11 mouse cellular contexts compared by ENCODE assay signal in the genomic region with DNA sequence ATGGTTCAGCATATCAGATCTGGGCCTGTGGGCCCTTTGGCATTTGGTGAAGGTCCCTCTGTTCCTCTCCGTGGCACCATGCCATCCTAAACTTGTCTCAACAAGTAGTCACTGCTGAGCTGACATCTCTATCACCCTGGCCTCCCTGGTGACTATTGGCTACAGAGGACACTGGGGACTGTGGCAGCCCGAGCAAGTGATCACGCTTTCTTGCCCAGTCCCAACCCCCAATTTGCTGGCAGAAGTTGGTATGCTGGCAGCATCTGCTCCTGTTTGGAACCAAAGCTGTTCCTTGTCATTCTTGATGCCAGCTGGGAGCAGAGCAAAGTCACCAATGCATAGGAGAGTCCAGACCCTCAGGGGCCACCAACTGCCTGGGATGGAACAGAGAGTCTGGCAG. TPM values are rescaled to one million over a fixed set of nuclear protein-coding genes. Genes with fewer than 3 reads are reported as not detected.
A peak's percentile ranks its signal among the peaks of the same experiment; 100 is the strongest.
DNase-seq lines count a peak whose midpoint lies in the region; ATAC-seq and TF ChIP-seq lines count a peak whose summit lies in the region.
"Had no signal": no experiment of that assay in that cellular context is flagged by ENCODE, and none has a peak within 500 bp of the region (broad histone marks: within the 10 kb centered on the region; RNA-seq: fewer than 3 reads in every experiment).

No protein-coding gene starts in this region.

- no peaks in the 10 kb centered on the region for H3K36me3 ChIP-seq in forebrain, embryonic 14.5 days (ENCODE audit: control insufficient read depth, insufficient read depth, low read length)
- no peaks in the 10 kb centered on the region for H3K36me3 ChIP-seq in forebrain, embryonic 10.5 days (replicated peaks)
- H3K36me3 ChIP-seq in liver, adult 2 months (ENCODE audit: control insufficient read depth, insufficient read depth, low read length): no peaks in the 10 kb centered on the region
- no peaks in the 10 kb centered on the region for H3K36me3 ChIP-seq in liver, embryonic 12.5 days

- DNase-seq in forebrain, embryonic 14.5 days (ENCODE audit: low spot score): peak; percentile 37
- no peak for DNase-seq in forebrain, embryonic 10.5 days (ENCODE audit: extremely low spot score, low spot score)
- peak; percentile 9 for DNase-seq in liver, adult 2 months (ENCODE audit: extremely low read depth, low read depth, low spot score)
- DNase-seq in cerebellum, postnatal 14 days: peak; percentile 48 to 66
- peak; percentile 28 to 53 for DNase-seq in layer of hippocampus, postnatal 14 days (ENCODE audit: low spot score in 2 of 2)
- no peak for DNase-seq in ovary, adult 18-20 months (ENCODE audit: low spot score)
- DNase-seq in thymus, adult 18-20 months: no peak

- no peaks in the 10 kb centered on the region for H3K9me3 ChIP-seq in forebrain, embryonic 14.5 days (replicated peaks; ENCODE audit: control insufficient read depth, low read length)
- no peaks in the 10 kb centered on the region for H3K9me3 ChIP-seq in forebrain, embryonic 10.5 days
- H3K9me3 ChIP-seq in liver, embryonic 12.5 days (replicated peaks): no peaks in the 10 kb centered on the region

- no peaks in the 10 kb centered on the region for H3K79me2 ChIP-seq in liver, adult 2 months (ENCODE audit: control insufficient read depth, insufficient read depth, low read length)

- TF ChIP-seq POLR2A in liver, adult 2 months (IDR thresholded peaks at IDR 0.05; ENCODE audit: extremely low read depth, insufficient read depth, low read length): no peak

- TF ChIP-seq CTCF in liver, adult 2 months (IDR thresholded peaks at IDR 0.05; ENCODE audit: low read depth, low read length): no peak

- peak; percentile 46; the same call in 1 of the 2 replicates for ATAC-seq in forebrain, embryonic 14.5 days
- ATAC-seq in liver, embryonic 12.5 days: no peak

- no peaks in the 10 kb centered on the region for H3K27me3 ChIP-seq in forebrain, embryonic 14.5 days (replicated peaks; ENCODE audit: control insufficient read depth, insufficient read depth, low read length)
- peaks cover 89% of the 10 kb centered on the region for H3K27me3 ChIP-seq in forebrain, embryonic 10.5 days (ENCODE audit: poor library complexity, severe bottlenecking)
- H3K27me3 ChIP-seq in liver, adult 2 months (ENCODE audit: control insufficient read depth, insufficient read depth, low read length): no peaks in the 10 kb centered on the region
- H3K27me3 ChIP-seq in liver, embryonic 12.5 days (replicated peaks): 0 out of 2 replicates have a peak, but pooled peaks cover 6% of the 10 kb centered on the region

- H3K4me3 ChIP-seq in forebrain, embryonic 14.5 days (ENCODE audit: low read depth, low read length): no peak overlapping the region
- H3K4me3 ChIP-seq in forebrain, embryonic 10.5 days: no peak overlapping the region
- no peak overlapping the region for H3K4me3 ChIP-seq in liver, adult 2 months (ENCODE audit: insufficient read depth, low read depth, low read length)
- no peak overlapping the region for H3K4me3 ChIP-seq in liver, embryonic 12.5 days

- 80% methylated on average over 3 of the region's 3 CpGs for WGBS in forebrain, embryonic 14.5 days
- WGBS in forebrain, embryonic 10.5 days: 84% methylated on average over 3 of the region's 3 CpGs
- 59% methylated on average over 3 of the region's 3 CpGs for WGBS in liver, adult 2 months
- 79% methylated on average over 3 of the region's 3 CpGs for WGBS in liver, embryonic 12.5 days (ENCODE audit: insufficient replicate concordance)

- no peak overlapping the region for H3K27ac ChIP-seq in forebrain, embryonic 14.5 days (ENCODE audit: low read depth, low read length)
- no peak overlapping the region for H3K27ac ChIP-seq in forebrain, embryonic 10.5 days
- no peak overlapping the region for H3K27ac ChIP-seq in liver, adult 2 months (replicated peaks; ENCODE audit: insufficient read depth, low read depth, low read length)
- H3K27ac ChIP-seq in liver, embryonic 12.5 days: no peak overlapping the region

- H3K9ac ChIP-seq in forebrain, embryonic 14.5 days (ENCODE audit: low read length): no peak overlapping the region
- H3K9ac ChIP-seq in liver, adult 2 months (ENCODE audit: low read depth, low read length): no peak overlapping the region
- no peak overlapping the region for H3K9ac ChIP-seq in liver, embryonic 12.5 days

- no peak overlapping the region for H3K4me2 ChIP-seq in forebrain, embryonic 14.5 days (ENCODE audit: low read length)
- no peak overlapping the region for H3K4me2 ChIP-seq in liver, embryonic 12.5 days

- no peaks in the 10 kb centered on the region for H3K4me1 ChIP-seq in forebrain, embryonic 14.5 days (ENCODE audit: control insufficient read depth, insufficient read depth, low read length)
- no peaks in the 10 kb centered on the region for H3K4me1 ChIP-seq in forebrain, embryonic 10.5 days
- H3K4me1 ChIP-seq in liver, adult 2 months (ENCODE audit: control insufficient read depth, insufficient read depth, low read length): no peaks in the 10 kb centered on the region
- H3K4me1 ChIP-seq in liver, embryonic 12.5 days: no peaks in the 10 kb centered on the region

RNA-seq across cellular contexts. Expression of a gene that starts 30.0 kb away (rescaled TPM):
- not detected in 2 replicates for polyA plus RNA-seq in forebrain, embryonic 14.5 days (2014; fragmentation: Nextera tagmentation; extraction: Ambion mirVana)
- polyA plus RNA-seq in forebrain, embryonic 10.5 days (2016; fragmentation: Nextera tagmentation; extraction: Ambion mirVana): not detected in 2 replicates
- total RNA-seq in liver, adult 2 months (2014; rRNA removed): not detected in 2 replicates
- polyA plus RNA-seq in liver, adult 2 months (2012; rRNA removed): not detected in 2 replicates
- not detected in 2 replicates for polyA plus RNA-seq in liver, embryonic 12.5 days (2016; fragmentation: Nextera tagmentation; extraction: Ambion mirVana)
- total RNA-seq in layer of hippocampus, postnatal 14 days (2021): not detected
- total RNA-seq: layer of hippocampus, postnatal 25 days had no signal
- polyA plus RNA-seq: inflammation-experienced regulatory T-cells, adult 6 months; liver, embryonic 16.5 days had no signal

RNA-seq across cellular contexts. Expression of a gene that starts 33.2 kb away (rescaled TPM):
- not detected in 2 replicates for polyA plus RNA-seq in forebrain, embryonic 14.5 days (2014; fragmentation: Nextera tagmentation; extraction: Ambion mirVana)
- polyA plus RNA-seq in forebrain, embryonic 10.5 days (2016; fragmentation: Nextera tagmentation; extraction: Ambion mirVana): not detected in 2 replicates
- not detected in 2 replicates for total RNA-seq in liver, adult 2 months (2014; rRNA removed)
- not detected in 2 replicates for polyA plus RNA-seq in liver, adult 2 months (2012; rRNA removed)
- polyA plus RNA-seq in liver, embryonic 12.5 days (2016; fragmentation: Nextera tagmentation; extraction: Ambion mirVana): not detected in 2 replicates
- total RNA-seq in layer of hippocampus, postnatal 14 days (2021): not detected
- total RNA-seq: layer of hippocampus, postnatal 25 days had no signal
- polyA plus RNA-seq: inflammation-experienced regulatory T-cells, adult 6 months; liver, embryonic 16.5 days had no signal

RNA-seq across cellular contexts. Expression of a gene that starts 36.4 kb away (rescaled TPM):
- not detected in 2 replicates for polyA plus RNA-seq in forebrain, embryonic 14.5 days (2014; fragmentation: Nextera tagmentation; extraction: Ambion mirVana)
- polyA plus RNA-seq in forebrain, embryonic 10.5 days (2016; fragmentation: Nextera tagmentation; extraction: Ambion mirVana): not detected in 2 replicates
- not detected in 2 replicates for total RNA-seq in liver, adult 2 months (2014; rRNA removed)
- polyA plus RNA-seq in liver, adult 2 months (2012; rRNA removed): not detected in 2 replicates
- not detected in 2 replicates for polyA plus RNA-seq in liver, embryonic 12.5 days (2016; fragmentation: Nextera tagmentation; extraction: Ambion mirVana)
- not detected for total RNA-seq in layer of hippocampus, postnatal 14 days (2021)
- total RNA-seq: layer of hippocampus, postnatal 25 days had no signal
- polyA plus RNA-seq: inflammation-experienced regulatory T-cells, adult 6 months; liver, embryonic 16.5 days had no signal

RNA-seq across cellular contexts. Expression of a gene that starts 39.5 kb away (rescaled TPM):
- polyA plus RNA-seq in forebrain, embryonic 14.5 days (2014; fragmentation: Nextera tagmentation; extraction: Ambion mirVana): not detected in 2 replicates
- polyA plus RNA-seq in forebrain, embryonic 10.5 days (2016; fragmentation: Nextera tagmentation; extraction: Ambion mirVana): not detected in 2 replicates
- total RNA-seq in liver, adult 2 months (2014; rRNA removed): not detected in 2 replicates
- not detected in 2 replicates for polyA plus RNA-seq in liver, adult 2 months (2012; rRNA removed)
- polyA plus RNA-seq in liver, embryonic 12.5 days (2016; fragmentation: Nextera tagmentation; extraction: Ambion mirVana): not detected in 2 replicates
- not detected for total RNA-seq in layer of hippocampus, postnatal 14 days (2021)
- total RNA-seq: layer of hippocampus, postnatal 25 days had no signal
- polyA plus RNA-seq: inflammation-experienced regulatory T-cells, adult 6 months; liver, embryonic 16.5 days had no signal

RNA-seq across cellular contexts. Expression of a gene that starts 42.7 kb away (rescaled TPM):
- polyA plus RNA-seq in forebrain, embryonic 14.5 days (2014; fragmentation: Nextera tagmentation; extraction: Ambion mirVana): not detected in 2 replicates
- polyA plus RNA-seq in forebrain, embryonic 10.5 days (2016; fragmentation: Nextera tagmentation; extraction: Ambion mirVana): not detected in 2 replicates
- total RNA-seq in liver, adult 2 months (2014; rRNA removed): not detected in 2 replicates
- not detected in 2 replicates for polyA plus RNA-seq in liver, adult 2 months (2012; rRNA removed)
- polyA plus RNA-seq in liver, embryonic 12.5 days (2016; fragmentation: Nextera tagmentation; extraction: Ambion mirVana): not detected in 2 replicates
- not detected for total RNA-seq in layer of hippocampus, postnatal 14 days (2021)
- total RNA-seq: layer of hippocampus, postnatal 25 days had no signal
- polyA plus RNA-seq: inflammation-experienced regulatory T-cells, adult 6 months; liver, embryonic 16.5 days had no signal

Comparison
In these comparisons a context has a peak if more than half of its experiments do, and no peak if none do; other contexts are left out.
1. DNase-seq: peak in forebrain, embryonic 14.5 days (single experiment), liver, adult 2 months (single experiment), cerebellum, postnatal 14 days (2 of 2) and layer of hippocampus, postnatal 14 days (2 of 2); none in forebrain, embryonic 10.5 days (single experiment), ovary, adult 18-20 months (single experiment) and thymus, adult 18-20 months (0 of 2).